Mouse (Mus musculus) myocyte (in vitro differentiated cells): ENCODE results near the gene Tor2a. TPM values are rescaled to one million over a fixed set of nuclear protein-coding genes. Genes with fewer than 3 reads are reported as not detected.

Experiments used
- H3K27me3 ChIP-seq: one replicate; pipeline ENCODE4 v1.6.1; 2011; ENCODE audit not compliant: control insufficient read depth, insufficient read depth, insufficient read length
- H3K36me3 ChIP-seq: one replicate; pipeline ENCODE4 v1.6.1; 2011; ENCODE audit not compliant: control insufficient read depth, insufficient read depth
- H3K4me2 ChIP-seq: one replicate; pipeline ENCODE4 v1.6.1; 2011; ENCODE audit warnings: low read depth, control low read depth
- H3K4me3 ChIP-seq: one replicate; pipeline ENCODE4 v1.5.1; 2011; ENCODE audit warnings: mild to moderate bottlenecking, control low read depth, moderate library complexity
- H3K79me2 ChIP-seq: one replicate; pipeline ENCODE4 v1.6.1; 2011; ENCODE audit not compliant: control insufficient read depth, insufficient read depth
- H3ac ChIP-seq: one replicate; pipeline ENCODE4 v1.6.1; 2011; ENCODE audit not compliant: control insufficient read depth, insufficient read length
- CEBPB ChIP-seq: IDR thresholded peaks from 2 replicates; pipeline ENCODE4 v1.6.1; 2011; ENCODE audit warnings: mild to moderate bottlenecking, moderate library complexity; ENCODE audit not compliant: poor library complexity, insufficient read depth, severe bottlenecking
- E2F4 ChIP-seq: IDR thresholded peaks from one replicate; pipeline ENCODE4 v1.6.1; 2011; ENCODE audit warnings: mild to moderate bottlenecking, control low read depth, moderate library complexity; ENCODE audit not compliant: insufficient read depth
- MAX ChIP-seq: IDR thresholded peaks from one replicate; pipeline ENCODE4 v1.6.1; 2011; ENCODE audit warnings: low read depth, mild to moderate bottlenecking, control low read depth
- MYOD1 ChIP-seq, 3 experiments: IDR thresholded peaks; one replicate each; pipeline ENCODE4 v1.6.1; 2011; ENCODE audit warnings: control low read depth in 2 of 3, low read depth in 2 of 3, mild to moderate bottlenecking in 2 of 3, moderate library complexity in 1 of 3; ENCODE audit not compliant: insufficient read length in 2 of 3, control insufficient read depth in 1 of 3
- MYOG ChIP-seq, 3 experiments: IDR thresholded peaks; one replicate each; pipeline ENCODE4 v1.6.1; 2011; ENCODE audit warnings: control low read depth in 2 of 3, low read depth in 2 of 3, mild to moderate bottlenecking in 2 of 3; ENCODE audit not compliant: insufficient read length in 2 of 3, control insufficient read depth in 1 of 3, insufficient read depth in 1 of 3
- POLR2A ChIP-seq: IDR thresholded peaks from one replicate; pipeline ENCODE4 v1.6.1; 2011; ENCODE audit warnings: low read depth, mild to moderate bottlenecking, control low read depth, moderate library complexity; ENCODE audit not compliant: insufficient read length
- POLR2AphosphoS2 ChIP-seq: IDR thresholded peaks from one replicate; pipeline ENCODE4 v1.6.1; 2011; ENCODE audit warnings: low read depth, control low read depth; ENCODE audit not compliant: insufficient read length
- REST ChIP-seq: IDR thresholded peaks from one replicate; pipeline ENCODE4 v1.6.1; 2011; ENCODE audit warnings: mild to moderate bottlenecking, control low read depth, moderate library complexity; ENCODE audit not compliant: insufficient read depth, insufficient read length
- SRF ChIP-seq: IDR thresholded peaks from one replicate; pipeline ENCODE4 v1.6.1; 2011; ENCODE audit warnings: low read depth; ENCODE audit not compliant: control insufficient read depth, insufficient read length
- TCF12 ChIP-seq: IDR thresholded peaks from one replicate; pipeline ENCODE4 v1.6.1; 2011; ENCODE audit warnings: mild to moderate bottlenecking, control low read depth; ENCODE audit not compliant: poor library complexity, insufficient read depth, severe bottlenecking
- TCF3 ChIP-seq: IDR thresholded peaks from one replicate; pipeline ENCODE4 v1.6.1; 2011; ENCODE audit warnings: low read depth, control low read depth; ENCODE audit not compliant: insufficient read length
- USF1 ChIP-seq: IDR thresholded peaks from one replicate; pipeline ENCODE4 v1.6.1; 2011; ENCODE audit warnings: low read depth, mild to moderate bottlenecking, control low read depth, moderate library complexity
- polyA plus RNA-seq: library from polyadenylated mRNA; unstranded; fragments of >200 nt; fragmentation: generic; extraction: Trizol; gene quantifications from one replicate; pipeline ENCODE4 v1.2.1, GENCODE M21; 2012; ENCODE audit warnings: missing spikeins

Tor2a gene
- polyA plus RNA-seq, 1 experiment, result 37.3 TPM

DNA sequence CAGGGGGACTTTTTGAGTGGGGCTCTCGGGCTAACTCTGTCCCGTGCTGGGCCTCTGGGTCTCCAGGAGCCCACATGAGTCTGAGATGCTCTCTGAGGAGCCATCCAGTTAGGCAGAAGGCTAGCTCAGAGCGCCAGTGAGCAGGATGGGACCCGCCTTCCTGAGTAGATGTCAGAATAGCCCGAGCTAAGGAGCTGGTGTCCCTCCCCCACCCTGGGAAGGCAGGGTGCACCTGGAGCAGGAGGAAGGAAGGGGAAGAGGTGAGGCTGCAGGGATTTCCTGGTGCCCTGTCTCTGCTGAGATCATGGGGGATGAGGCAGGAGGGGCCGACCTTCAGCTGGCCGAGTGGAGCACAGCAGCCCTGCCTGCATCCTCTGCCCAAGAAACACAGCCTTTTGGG lies 28.6 kb upstream of the Tor2a start:
- Histone ChIP-seq H3K27me3 (no peaks in the 10 kb centered on the region), H3K79me2 (no peaks in the 10 kb centered on the region), H3ac (no peak overlapping the region), H3K4me3 (no peak overlapping the region), H3K36me3 (no peaks in the 10 kb centered on the region), H3K4me2 (no peak overlapping the region)
- TF ChIP-seq CEBPB (no peak), MYOD1 (IDR thresholded peaks at IDR 0.05; ENCODE audit: control insufficient read depth in 1 of 3, insufficient read length in 2 of 3, low read depth in 2 of 3) (no peak), POLR2A (no peak), REST (no peak), MAX (no peak), TCF12 (no peak), TCF3 (no peak), POLR2AphosphoS2 (no peak), E2F4 (no peak), USF1 (no peak), MYOG (IDR thresholded peaks at IDR 0.05; ENCODE audit: control insufficient read depth in 1 of 3, insufficient read depth in 1 of 3, insufficient read length in 2 of 3, low read depth in 2 of 3) (no peak), SRF (no peak)

DNA sequence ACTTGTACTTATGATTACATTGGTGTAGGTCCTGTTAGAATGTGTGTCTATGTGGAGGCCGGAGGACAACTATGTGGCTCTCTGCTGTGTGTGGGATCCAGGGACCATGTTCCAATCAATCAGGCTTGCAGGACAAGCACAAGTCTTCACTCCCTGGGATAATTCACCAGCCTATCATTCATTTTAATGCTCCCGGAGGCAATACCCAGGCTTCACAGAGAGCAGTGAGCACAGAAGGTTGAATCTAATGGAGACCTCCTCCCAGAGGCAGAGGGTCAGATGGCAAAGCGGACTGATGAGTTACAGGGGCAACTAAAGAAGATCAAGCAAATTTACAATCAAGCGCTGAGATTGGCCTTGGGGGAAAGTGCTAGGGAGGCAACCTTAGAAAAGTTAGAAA lies 27.5 kb upstream of the Tor2a start:
- H3K4me3 ChIP-seq, result no peak overlapping the region
- no peak overlapping the region for H3K4me2 ChIP-seq
- no peak overlapping the region for H3ac ChIP-seq
- TF ChIP-seq USF1 (no peak), MYOG (IDR thresholded peaks at IDR 0.05; ENCODE audit: control insufficient read depth in 1 of 3, insufficient read depth in 1 of 3, insufficient read length in 2 of 3, low read depth in 2 of 3) (no peak), MYOD1 (IDR thresholded peaks at IDR 0.05; ENCODE audit: control insufficient read depth in 1 of 3, insufficient read length in 2 of 3, low read depth in 2 of 3) (no peak), E2F4 (no peak), REST (no peak), CEBPB (no peak), POLR2AphosphoS2 (no peak), SRF (no peak)
- no peaks in the 10 kb centered on the region for H3K27me3 ChIP-seq
- no peaks in the 10 kb centered on the region for H3K36me3 ChIP-seq
- no peaks in the 10 kb centered on the region for H3K79me2 ChIP-seq

DNA sequence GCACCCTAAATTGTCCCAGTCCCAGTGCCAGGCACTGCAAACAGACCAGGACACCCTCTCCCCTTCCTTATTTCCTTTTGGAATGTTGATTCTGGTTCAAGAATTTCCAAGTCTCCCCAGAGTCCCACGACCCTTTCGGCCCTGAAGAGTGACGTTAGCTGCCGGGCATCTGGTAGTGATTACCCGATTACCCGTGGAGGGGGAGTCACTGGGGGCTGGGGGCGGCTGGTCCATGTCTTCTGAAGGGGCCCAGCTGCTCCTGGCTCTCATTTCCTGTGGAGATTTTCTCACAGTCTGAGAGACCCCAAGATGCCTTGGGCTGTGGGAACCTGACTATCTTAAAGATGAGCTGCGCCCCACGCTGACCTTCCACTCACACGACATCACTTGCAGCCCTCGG lies 26.2 kb upstream of the Tor2a start:
- no peak overlapping the region for H3ac ChIP-seq
- no peak overlapping the region for H3K4me2 ChIP-seq
- no peaks in the 10 kb centered on the region for H3K36me3 ChIP-seq
- no peak overlapping the region for H3K4me3 ChIP-seq
- H3K27me3 ChIP-seq, result no peaks in the 10 kb centered on the region
- no peaks in the 10 kb centered on the region for H3K79me2 ChIP-seq
- TF ChIP-seq TCF12 (no peak), TCF3 (no peak), MAX (no peak), USF1 (no peak), E2F4 (no peak), POLR2A (no peak), SRF (no peak), MYOG (IDR thresholded peaks at IDR 0.05; ENCODE audit: control insufficient read depth in 1 of 3, insufficient read depth in 1 of 3, insufficient read length in 2 of 3, low read depth in 2 of 3) (no peak), MYOD1 (IDR thresholded peaks at IDR 0.05; ENCODE audit: control insufficient read depth in 1 of 3, insufficient read length in 2 of 3, low read depth in 2 of 3) (no peak)

DNA sequence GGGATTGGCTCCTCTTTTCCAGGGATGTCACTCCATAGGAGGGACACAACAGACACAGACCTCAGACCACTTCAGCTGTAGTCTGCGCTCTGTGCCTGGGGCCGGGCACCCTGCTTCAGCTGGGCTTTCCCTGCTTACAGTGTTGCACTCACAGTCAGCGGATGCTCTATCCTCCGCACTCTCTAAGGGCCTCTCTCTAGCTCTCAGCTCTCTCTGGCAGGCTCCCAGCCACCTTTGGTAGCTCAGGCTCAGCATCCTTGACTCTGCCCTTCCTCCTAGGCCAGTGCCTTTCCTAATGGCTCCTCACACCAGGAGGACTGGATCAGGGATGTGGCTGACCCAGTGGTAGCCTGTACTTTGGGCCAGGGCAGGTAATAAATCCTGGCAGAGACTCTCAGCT lies 25.1 kb upstream of the Tor2a start:
- no peak overlapping the region for H3K4me2 ChIP-seq
- H3K79me2 ChIP-seq, result no peaks in the 10 kb centered on the region
- no peaks in the 10 kb centered on the region for H3K27me3 ChIP-seq
- H3K36me3 ChIP-seq, result no peaks in the 10 kb centered on the region
- TF ChIP-seq USF1 (no peak), POLR2AphosphoS2 (no peak), E2F4 (no peak), POLR2A (no peak), SRF (no peak), CEBPB (no peak), MYOG (IDR thresholded peaks at IDR 0.05; ENCODE audit: control insufficient read depth in 1 of 3, insufficient read depth in 1 of 3, insufficient read length in 2 of 3, low read depth in 2 of 3) (no peak), TCF12 (no peak), REST (no peak)
- no peak overlapping the region for H3ac ChIP-seq
- H3K4me3 ChIP-seq, result no peak overlapping the region

DNA sequence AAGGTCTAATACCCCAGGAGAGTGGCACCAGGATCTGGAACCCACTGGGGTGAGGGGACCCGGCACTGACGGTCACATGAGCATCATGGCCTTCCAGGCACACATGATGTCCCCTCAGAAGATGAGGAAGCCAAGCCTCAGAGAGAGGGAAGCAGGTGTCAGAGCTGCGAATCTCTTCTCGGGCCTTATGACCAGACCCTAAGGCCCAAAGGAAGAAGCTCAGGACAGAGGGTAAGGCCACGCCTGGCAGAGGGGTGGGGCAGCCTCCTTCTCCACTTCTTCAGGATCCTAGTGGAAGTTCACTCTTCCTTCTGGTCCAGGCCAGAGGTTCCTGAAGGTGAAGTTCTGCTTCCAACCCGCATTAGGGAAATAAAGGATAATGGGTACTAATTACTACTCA lies 24.3 kb upstream of the Tor2a start:
- no peak overlapping the region for H3K4me3 ChIP-seq

More for the DNA sequence above, 24.3 kb upstream of the Tor2a start:
- Histone ChIP-seq H3K27me3 (no peaks in the 10 kb centered on the region), H3ac (no peak overlapping the region), H3K79me2 (no peaks in the 10 kb centered on the region), H3K36me3 (no peaks in the 10 kb centered on the region), H3K4me2 (no peak overlapping the region)
- TF ChIP-seq SRF (no peak), CEBPB (no peak), E2F4 (no peak), TCF12 (no peak)
